Mouse (Mus musculus): ENCODE data around the gene Olfr1173. TPM values are rescaled to one million over a fixed set of nuclear protein-coding genes. Genes with fewer than 3 reads are reported as not detected.

Olfr1173 gene
- polyA plus RNA-seq (2011; ENCODE audit: insufficient read length, low read depth, missing spikeins), result not detected in 2 replicates

DNA sequence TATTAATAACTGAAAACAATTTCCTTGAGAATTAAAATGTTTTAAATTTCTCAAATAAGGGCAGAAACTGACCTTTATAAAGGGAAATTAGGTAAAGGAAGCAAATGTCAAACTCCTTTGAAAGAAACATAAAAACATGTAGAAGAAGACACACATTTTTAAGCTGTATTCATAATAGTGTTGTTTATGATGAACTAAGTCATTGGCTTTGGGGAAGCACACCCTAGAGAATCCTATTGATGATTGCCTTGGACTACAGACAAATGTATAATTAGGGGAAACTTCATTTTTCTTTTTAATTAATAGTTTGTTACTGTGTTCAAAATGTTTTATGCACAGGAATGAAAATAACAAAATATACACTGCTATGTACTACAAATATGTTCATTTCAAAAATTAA is at the start of gene Olfr1173:
Olfr1173 (minus strand) TSS at position 101 of the 400 bp plus-strand sequence.
- TF ChIP-seq POLR2A (IDR thresholded peaks at IDR 0.05; ENCODE audit: low read depth, low read length) (no peak), CTCF (IDR thresholded peaks at IDR 0.05; ENCODE audit: borderline replicate concordance, insufficient read depth, low read length) (no peak)
- Histone ChIP-seq H3K4me1 (ENCODE audit: control insufficient read depth, insufficient read depth, low read length) (no peaks in the 10 kb centered on the region), H3K4me3 (ENCODE audit: insufficient read depth, low read length) (no peak within 1 kb of the TSS), H3K27ac (ENCODE audit: insufficient read depth, low read length) (no peak within 1 kb of the TSS)

DNA sequence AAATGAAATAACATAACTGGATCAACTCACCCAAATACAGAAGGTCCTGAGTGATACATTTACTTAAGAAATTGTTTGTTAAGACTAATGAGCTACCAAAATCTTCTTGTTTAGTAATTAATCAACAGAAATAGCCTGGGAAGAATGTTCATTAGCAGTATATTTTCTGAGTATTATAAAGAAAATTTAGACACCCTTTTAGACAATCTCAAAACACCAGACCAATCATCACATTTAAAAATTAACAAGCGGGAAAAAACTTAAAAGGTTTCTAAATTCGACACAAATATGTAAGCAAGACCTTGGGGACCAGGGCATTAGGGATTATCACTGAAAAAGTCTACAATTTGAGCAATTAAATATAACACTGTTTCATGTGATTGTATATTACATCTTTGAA is 47.4 kb upstream of the Olfr1173 start, which contains the start of gene Olfr1175-ps:
Olfr1175-ps (minus strand) TSS at position 101 of the 400 bp plus-strand sequence.
- H3K4me1 ChIP-seq (ENCODE audit: control insufficient read depth, insufficient read depth, low read length), result no peaks in the 10 kb centered on the region
- TF ChIP-seq POLR2A (IDR thresholded peaks at IDR 0.05; ENCODE audit: low read depth, low read length), result no peak
- TF ChIP-seq CTCF (IDR thresholded peaks at IDR 0.05; ENCODE audit: borderline replicate concordance, insufficient read depth, low read length), result no peak
- no peak within 1 kb of the TSS for H3K4me3 ChIP-seq (ENCODE audit: insufficient read depth, low read length)
- H3K27ac ChIP-seq (ENCODE audit: insufficient read depth, low read length), result no peak within 1 kb of the TSS

DNA sequence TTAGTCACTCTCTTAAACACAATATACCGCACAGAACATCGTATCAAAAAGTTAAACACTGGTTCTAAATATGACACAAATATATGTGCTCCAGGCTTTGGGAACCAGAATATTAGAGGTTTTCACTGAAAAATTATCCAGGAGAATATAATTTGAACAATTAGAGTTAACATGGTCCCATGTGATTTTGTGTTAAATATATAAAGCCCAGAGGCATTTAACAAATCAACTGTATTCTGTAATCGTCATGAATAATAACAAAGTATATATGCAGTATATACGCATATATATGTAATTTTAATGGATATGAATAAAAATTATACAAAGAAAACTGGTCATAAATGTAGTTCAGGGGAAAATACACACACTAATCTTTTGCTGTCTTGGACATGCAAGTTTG is 35.4 kb upstream of the Olfr1173 start, which contains the start of gene Olfr1174-ps:
Olfr1174-ps (minus strand) TSS at position 101 of the 400 bp plus-strand sequence.
- TF ChIP-seq POLR2A (IDR thresholded peaks at IDR 0.05; ENCODE audit: low read depth, low read length), result no peak
- TF ChIP-seq CTCF (IDR thresholded peaks at IDR 0.05; ENCODE audit: borderline replicate concordance, insufficient read depth, low read length), result no peak
- no peaks in the 10 kb centered on the region for H3K4me1 ChIP-seq (ENCODE audit: control insufficient read depth, insufficient read depth, low read length)
- no peak within 1 kb of the TSS for H3K27ac ChIP-seq (ENCODE audit: insufficient read depth, low read length)
- H3K4me3 ChIP-seq (ENCODE audit: insufficient read depth, low read length), result no peak within 1 kb of the TSS

DNA sequence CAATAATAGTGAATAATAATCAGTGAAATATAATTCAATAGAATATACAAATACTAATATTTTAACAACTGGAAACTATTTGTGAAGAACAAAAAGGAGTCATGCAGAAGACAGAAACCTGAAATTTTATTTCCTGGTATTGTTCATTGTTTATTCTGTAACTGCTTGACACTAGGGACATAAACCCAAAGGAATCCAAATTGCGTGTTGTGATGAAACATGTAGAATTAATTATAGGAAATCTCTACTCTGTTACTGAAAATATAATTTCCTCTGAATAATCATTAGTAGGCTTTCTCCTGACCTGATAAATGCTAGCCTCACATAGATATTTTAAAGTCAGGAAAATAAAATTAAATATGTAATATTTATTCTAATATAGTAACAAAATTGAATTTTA is 51.4 kb downstream of the Olfr1173 start, which contains the start of gene Olfr1170:
Olfr1170 (minus strand) TSS at position 101 of the 400 bp plus-strand sequence.
- H3K4me3 ChIP-seq (ENCODE audit: insufficient read depth, low read length), result no peak within 1 kb of the TSS
- H3K27ac ChIP-seq (ENCODE audit: insufficient read depth, low read length), result no peak within 1 kb of the TSS
- H3K4me1 ChIP-seq (ENCODE audit: control insufficient read depth, insufficient read depth, low read length), result no peaks in the 10 kb centered on the region
- no peak for TF ChIP-seq POLR2A (IDR thresholded peaks at IDR 0.05; ENCODE audit: low read depth, low read length)
- TF ChIP-seq CTCF (IDR thresholded peaks at IDR 0.05; ENCODE audit: borderline replicate concordance, insufficient read depth, low read length), result no peak

Other genes with a start within 250 kb of the Olfr1173 start
- not detected in 2 replicates for gene Olfr73, start 242.2 kb downstream of the Olfr1173 start, polyA plus RNA-seq (2011; ENCODE audit: insufficient read length, low read depth, missing spikeins)
- gene Olfr1162, start 228.7 kb downstream of the Olfr1173 start, polyA plus RNA-seq (2011; ENCODE audit: insufficient read length, low read depth, missing spikeins), result not detected in 2 replicates
- not detected in 2 replicates for gene Olfr1163, start 208.0 kb downstream of the Olfr1173 start, polyA plus RNA-seq (2011; ENCODE audit: insufficient read length, low read depth, missing spikeins)
- gene Olfr1164, start 185.9 kb downstream of the Olfr1173 start, polyA plus RNA-seq (2011; ENCODE audit: insufficient read length, low read depth, missing spikeins), result not detected in 2 replicates
- gene Olfr1166, start 151.6 kb downstream of the Olfr1173 start, polyA plus RNA-seq (2011; ENCODE audit: insufficient read length, low read depth, missing spikeins), result not detected in 2 replicates
- not detected in 2 replicates for gene Olfr1167, start 124.7 kb downstream of the Olfr1173 start, polyA plus RNA-seq (2011; ENCODE audit: insufficient read length, low read depth, missing spikeins)
- not detected in 2 replicates for gene Olfr1168, start 98.0 kb downstream of the Olfr1173 start, polyA plus RNA-seq (2011; ENCODE audit: insufficient read length, low read depth, missing spikeins)
- not detected in 2 replicates for gene Olfr1170, start 51.5 kb downstream of the Olfr1173 start, polyA plus RNA-seq (2011; ENCODE audit: insufficient read length, low read depth, missing spikeins)
- not detected in 2 replicates for gene Olfr1174-ps, start 35.3 kb upstream of the Olfr1173 start, polyA plus RNA-seq (2011; ENCODE audit: insufficient read length, low read depth, missing spikeins)
- gene Olfr1175-ps, start 47.3 kb upstream of the Olfr1173 start, polyA plus RNA-seq (2011; ENCODE audit: insufficient read length, low read depth, missing spikeins), result not detected in 2 replicates
- gene Olfr1176, start 56.8 kb upstream of the Olfr1173 start, polyA plus RNA-seq (2011; ENCODE audit: insufficient read length, low read depth, missing spikeins), result not detected in 2 replicates
- not detected in 2 replicates for gene Olfr1177-ps, start 66.6 kb upstream of the Olfr1173 start, polyA plus RNA-seq (2011; ENCODE audit: insufficient read length, low read depth, missing spikeins)
- gene Olfr1178, start 107.2 kb upstream of the Olfr1173 start, polyA plus RNA-seq (2011; ENCODE audit: insufficient read length, low read depth, missing spikeins), result not detected in 2 replicates
- gene Olfr1179, start 126.6 kb upstream of the Olfr1173 start, polyA plus RNA-seq (2011; ENCODE audit: insufficient read length, low read depth, missing spikeins), result not detected in 2 replicates
- gene Olfr1180, start 139.3 kb upstream of the Olfr1173 start, polyA plus RNA-seq (2011; ENCODE audit: insufficient read length, low read depth, missing spikeins), result not detected in 2 replicates
- not detected in 2 replicates for gene Olfr1181, start 146.3 kb upstream of the Olfr1173 start, polyA plus RNA-seq (2011; ENCODE audit: insufficient read length, low read depth, missing spikeins)
- not detected in 2 replicates for gene Gm13757, start 169.3 kb upstream of the Olfr1173 start, polyA plus RNA-seq (2011; ENCODE audit: insufficient read length, low read depth, missing spikeins)
- not detected in 2 replicates for gene Olfr1183, start 175.0 kb upstream of the Olfr1173 start, polyA plus RNA-seq (2011; ENCODE audit: insufficient read length, low read depth, missing spikeins)
- not detected in 2 replicates for gene Olfr1184, start 203.7 kb upstream of the Olfr1173 start, polyA plus RNA-seq (2011; ENCODE audit: insufficient read length, low read depth, missing spikeins)
- not detected in 2 replicates for gene Olfr1185-ps1, start 213.4 kb upstream of the Olfr1173 start, polyA plus RNA-seq (2011; ENCODE audit: insufficient read length, low read depth, missing spikeins)
- not detected in 2 replicates for gene Olfr1186, start 238.7 kb upstream of the Olfr1173 start, polyA plus RNA-seq (2011; ENCODE audit: insufficient read length, low read depth, missing spikeins)